In genomic region chr11:3887331-3887730, GRCm38 (mm10) we compare ENCODE assay signal across 15 mouse cellular contexts. TPM values are rescaled to one million over a fixed set of nuclear protein-coding genes. Genes with fewer than 3 reads are reported as not detected.
A peak's percentile ranks its signal among the peaks of the same experiment; 100 is the strongest.
DNase-seq lines count a peak whose midpoint lies in the region; ATAC-seq and TF ChIP-seq lines count a peak whose summit lies in the region.
"Had no signal": no experiment of that assay in that cellular context is flagged by ENCODE, and none has a peak within 500 bp of the region (broad histone marks: within the 10 kb centered on the region; RNA-seq: fewer than 3 reads in every experiment).

No protein-coding gene starts in this region.

- H3K4me3 ChIP-seq in hindbrain, postnatal 0 days (ENCODE audit: low read length): no peak overlapping the region
- no peak overlapping the region for H3K4me3 ChIP-seq in hindbrain, embryonic 10.5 days
- H3K4me3 ChIP-seq in left cerebral cortex, adult 2 months: no peak overlapping the region
- H3K4me3 ChIP-seq in kidney, adult 2 months (ENCODE audit: insufficient read depth, low read depth, low read length): no peak overlapping the region
- H3K4me3 ChIP-seq: intestine, embryonic 15.5 days had no signal

- H3K4me2 ChIP-seq in hindbrain, postnatal 0 days (ENCODE audit: low read depth, low read length): no peak overlapping the region
- H3K4me2 ChIP-seq: heart, embryonic 11.5 days; intestine, embryonic 15.5 days had no signal

- no peak for TF ChIP-seq POLR2A in kidney, adult 2 months (IDR thresholded peaks at IDR 0.05; ENCODE audit: low read depth, low read length)

- no peak overlapping the region for H3K9ac ChIP-seq in hindbrain, postnatal 0 days (replicated peaks; ENCODE audit: low read length)
- H3K9ac ChIP-seq: intestine, embryonic 15.5 days had no signal

- intact Hi-C loops in left cerebral cortex, adult 2 months (cut with DNase I): no loop called here

- H3K36me3 ChIP-seq in hindbrain, postnatal 0 days (ENCODE audit: insufficient read depth, low read length): no peaks in the 10 kb centered on the region
- H3K36me3 ChIP-seq in hindbrain, embryonic 10.5 days: no peaks in the 10 kb centered on the region
- H3K36me3 ChIP-seq in kidney, adult 2 months (ENCODE audit: control insufficient read depth, insufficient read depth, low read length): no peaks in the 10 kb centered on the region
- H3K36me3 ChIP-seq: intestine, embryonic 15.5 days had no signal

- no peaks in the 10 kb centered on the region for H3K27me3 ChIP-seq in hindbrain, postnatal 0 days (ENCODE audit: insufficient read depth, low read length)
- H3K27me3 ChIP-seq in hindbrain, embryonic 10.5 days (ENCODE audit: insufficient read depth, poor library complexity, severe bottlenecking): no peaks in the 10 kb centered on the region
- H3K27me3 ChIP-seq in kidney, adult 2 months (replicated peaks; ENCODE audit: control insufficient read depth, insufficient read depth, low read length): no peaks in the 10 kb centered on the region
- H3K27me3 ChIP-seq: intestine, embryonic 15.5 days had no signal

- ATAC-seq in hindbrain, postnatal 0 days: no peak
- peak; percentile 99 for ATAC-seq in megakaryocyte progenitor cell, adult 5-6 weeks (replicated peaks; ENCODE audit: poor library complexity)
- ATAC-seq: forebrain, embryonic 16.5 days; intestine, embryonic 15.5 days had no signal

- no peak for TF ChIP-seq CTCF in hindbrain, postnatal 0 days (IDR thresholded peaks at IDR 0.05; ENCODE audit: low read depth)
- no peak for TF ChIP-seq CTCF in left cerebral cortex, adult 2 months (IDR thresholded peaks at IDR 0.05)
- no peak for TF ChIP-seq CTCF in kidney, adult 2 months (conservative IDR thresholded peaks at IDR 0.05; ENCODE audit: insufficient read depth, insufficient read length, low read depth, low read length)

- peak; percentile 27 for DNase-seq in hindbrain, postnatal 0 days (ENCODE audit: low spot score)
- no peak for DNase-seq in hindbrain, embryonic 10.5 days (ENCODE audit: low spot score)
- DNase-seq in brain, adult 2 months (ENCODE audit: low read depth, low spot score): peak; percentile 77
- DNase-seq in fat pad, adult 2 months (ENCODE audit: extremely low read depth, low read depth, low spot score): peak; percentile 85
- DNase-seq in left cerebral cortex, adult 2 months (ENCODE audit: extremely low spot score in 1 of 2, low spot score in 2 of 2): no peak
- DNase-seq in kidney, adult 2 months: no peak
- no peak for DNase-seq in retina, embryonic 14.5 days (ENCODE audit: low spot score)
- DNase-seq: gastrocnemius, postnatal 10 days; kidney, postnatal 25 days; midbrain, embryonic 14.5 days; thymus, postnatal 36 days had no signal

- no peaks in the 10 kb centered on the region for H3K9me3 ChIP-seq in hindbrain, postnatal 0 days (ENCODE audit: low read length)
- no peaks in the 10 kb centered on the region for H3K9me3 ChIP-seq in hindbrain, embryonic 10.5 days
- H3K9me3 ChIP-seq: intestine, embryonic 15.5 days had no signal

- 69% methylated on average over 5 of the region's 5 CpGs for WGBS in hindbrain, postnatal 0 days
- WGBS in hindbrain, embryonic 10.5 days: 82% methylated on average over 5 of the region's 5 CpGs
- 81% methylated on average over 5 of the region's 5 CpGs for WGBS in kidney, adult 2 months

- H3K4me1 ChIP-seq in hindbrain, postnatal 0 days (ENCODE audit: insufficient read depth, low read length): no peaks in the 10 kb centered on the region
- H3K4me1 ChIP-seq in hindbrain, embryonic 10.5 days (replicated peaks): peaks cover 21% of the 10 kb centered on the region; the same call in 1 of the 2 replicates
- no peaks in the 10 kb centered on the region for H3K4me1 ChIP-seq in kidney, adult 2 months (ENCODE audit: control insufficient read depth, insufficient read depth, low read length)

- H3K27ac ChIP-seq in hindbrain, postnatal 0 days: no peak overlapping the region
- no peak overlapping the region for H3K27ac ChIP-seq in hindbrain, embryonic 10.5 days
- H3K27ac ChIP-seq in left cerebral cortex, adult 2 months: no peak overlapping the region
- no peak overlapping the region for H3K27ac ChIP-seq in kidney, adult 2 months (ENCODE audit: insufficient read depth, low read depth, low read length)
- H3K27ac ChIP-seq: intestine, embryonic 15.5 days had no signal

RNA-seq across cellular contexts. Expression of gene 4921536K21Rik, which starts 7.6 kb away (rescaled TPM):
- 0.21 and 0.90 TPM in 2 replicates for total RNA-seq in hindbrain, postnatal 0 days (2014; rRNA removed)
- 0.41 and 0.42 TPM in 2 replicates for polyA plus RNA-seq in hindbrain, postnatal 0 days (2015; fragmentation: Nextera tagmentation; extraction: Ambion mirVana)
- 1.2 and 1.8 TPM in 2 replicates for polyA plus RNA-seq in hindbrain, embryonic 10.5 days (2016; fragmentation: Nextera tagmentation; extraction: Ambion mirVana)
- total RNA-seq in megakaryocyte progenitor cell, adult 5-6 weeks (2015): not detected in 2 replicates
- not detected in 2 replicates for total RNA-seq in megakaryocyte progenitor cell, adult 5-6 weeks (2017)
- total RNA-seq in left cerebral cortex, adult 2 months (2021): under 1 TPM; 0.54 to 0.61 TPM
- 0.83 and 1.1 TPM in 2 replicates for polyA plus RNA-seq in kidney, adult 2 months (2012; rRNA removed)
- polyA plus RNA-seq: heart, embryonic 11.5 days; midbrain, embryonic 14.5 days had no signal

RNA-seq across cellular contexts. Expression of gene Dusp18, which starts 7.7 kb away (rescaled TPM):
- total RNA-seq in hindbrain, postnatal 0 days (2014; rRNA removed): 14.4 and 16.9 TPM in 2 replicates
- polyA plus RNA-seq in hindbrain, postnatal 0 days (2015; fragmentation: Nextera tagmentation; extraction: Ambion mirVana): 15.4 and 16.3 TPM in 2 replicates
- 19.9 and 23.4 TPM in 2 replicates for polyA plus RNA-seq in hindbrain, embryonic 10.5 days (2016; fragmentation: Nextera tagmentation; extraction: Ambion mirVana)
- 0.78 and 1.2 TPM in 2 replicates for total RNA-seq in megakaryocyte progenitor cell, adult 5-6 weeks (2015)
- total RNA-seq in megakaryocyte progenitor cell, adult 5-6 weeks (2017): 0.17 and 0.51 TPM in 2 replicates
- total RNA-seq in left cerebral cortex, adult 2 months (2021): 10 to 100 TPM; 23.1 to 24.9 TPM
- 7.0 and 7.1 TPM in 2 replicates for polyA plus RNA-seq in kidney, adult 2 months (2012; rRNA removed)

RNA-seq across cellular contexts. Expression of gene Osbp2, which starts 23.6 kb away (rescaled TPM):
- total RNA-seq in hindbrain, postnatal 0 days (2014; rRNA removed): 78.3 and 87.5 TPM in 2 replicates
- 33.8 and 39.7 TPM in 2 replicates for polyA plus RNA-seq in hindbrain, postnatal 0 days (2015; fragmentation: Nextera tagmentation; extraction: Ambion mirVana)
- 1.0 and 2.5 TPM in 2 replicates for polyA plus RNA-seq in hindbrain, embryonic 10.5 days (2016; fragmentation: Nextera tagmentation; extraction: Ambion mirVana)
- not detected in 2 replicates for total RNA-seq in megakaryocyte progenitor cell, adult 5-6 weeks (2015)
- not detected in 2 replicates for total RNA-seq in megakaryocyte progenitor cell, adult 5-6 weeks (2017)
- total RNA-seq in left cerebral cortex, adult 2 months (2021): 100 to 1,000 TPM; 141 to 149 TPM
- 3.3 and 4.5 TPM in 2 replicates for polyA plus RNA-seq in kidney, adult 2 months (2012; rRNA removed)

RNA-seq across cellular contexts. Expression of gene Slc35e4, which starts 27.1 kb away (rescaled TPM):
- total RNA-seq in hindbrain, postnatal 0 days (2014; rRNA removed): 48.6 and 52.4 TPM in 2 replicates
- polyA plus RNA-seq in hindbrain, postnatal 0 days (2015; fragmentation: Nextera tagmentation; extraction: Ambion mirVana): 23.5 and 25.8 TPM in 2 replicates
- 5.4 and 6.8 TPM in 2 replicates for polyA plus RNA-seq in hindbrain, embryonic 10.5 days (2016; fragmentation: Nextera tagmentation; extraction: Ambion mirVana)
- 0.94 and 2.5 TPM in 2 replicates for total RNA-seq in megakaryocyte progenitor cell, adult 5-6 weeks (2015)
- 1.5 and 3.0 TPM in 2 replicates for total RNA-seq in megakaryocyte progenitor cell, adult 5-6 weeks (2017)
- 10 to 100 TPM; 19.1 to 20.9 TPM for total RNA-seq in left cerebral cortex, adult 2 months (2021)
- polyA plus RNA-seq in kidney, adult 2 months (2012; rRNA removed): 8.1 and 10.6 TPM in 2 replicates

RNA-seq across cellular contexts. Expression of gene Tcn2, which starts 44.6 kb away (rescaled TPM):
- 35.8 and 39.4 TPM in 2 replicates for total RNA-seq in hindbrain, postnatal 0 days (2014; rRNA removed)
- 29.3 and 30.8 TPM in 2 replicates for polyA plus RNA-seq in hindbrain, postnatal 0 days (2015; fragmentation: Nextera tagmentation; extraction: Ambion mirVana)
- polyA plus RNA-seq in hindbrain, embryonic 10.5 days (2016; fragmentation: Nextera tagmentation; extraction: Ambion mirVana): 31.6 and 34.7 TPM in 2 replicates
- total RNA-seq in megakaryocyte progenitor cell, adult 5-6 weeks (2015): 87.8 and 102 TPM in 2 replicates
- 40.8 and 50.5 TPM in 2 replicates for total RNA-seq in megakaryocyte progenitor cell, adult 5-6 weeks (2017)
- total RNA-seq in left cerebral cortex, adult 2 months (2021): 10 to 100 TPM; 17.1 to 20.7 TPM
- 2,179 and 2,584 TPM in 2 replicates for polyA plus RNA-seq in kidney, adult 2 months (2012; rRNA removed)

Comparison
In these comparisons a context has a peak if more than half of its experiments do, and no peak if none do; other contexts are left out.
1. DNase-seq: peak in hindbrain, postnatal 0 days (single experiment), brain, adult 2 months (single experiment) and fat pad, adult 2 months (single experiment); none in hindbrain, embryonic 10.5 days (single experiment), left cerebral cortex, adult 2 months (0 of 2), kidney, adult 2 months (single experiment) and retina, embryonic 14.5 days (single experiment).
2. RNA of gene Osbp2, which starts 23.6 kb away (total RNA-seq): 141 to 149 TPM in left cerebral cortex, adult 2 months and 78.3 to 87.5 TPM in hindbrain, postnatal 0 days; not detected in megakaryocyte progenitor cell, adult 5-6 weeks; every median in the first group is over 10 times any median in the second.